Mouse (Mus musculus): Measurements from ENCODE around the gene Bbs9.

The Bbs9 gene

GRCm38 (mm10) chr9:22584221-22584620, 108.7 kb downstream of the Bbs9 start:
- in situ Hi-C loops (cut with MboI; ENCODE audit: low pct_unique_long_range_greater_than_20kb in 1 of 2, low sequenced_read_pairs in 2 of 2, unreplicated experiment in 1 of 2): no loop called here

GRCm38 (mm10) chr9:22593032-22593431, 117.5 kb downstream of the Bbs9 start:
- in situ Hi-C loops (cut with MboI; ENCODE audit: low pct_unique_long_range_greater_than_20kb in 1 of 2, low sequenced_read_pairs in 2 of 2, unreplicated experiment in 1 of 2): no loop called here

- in situ Hi-C loops (cut with MboI; ENCODE audit: low pct_unique_long_range_greater_than_20kb in 1 of 2, low sequenced_read_pairs in 2 of 2, unreplicated experiment in 1 of 2): no loop called here
These were observed 121.1 kb downstream of the Bbs9 start for GRCm38 (mm10) chr9:22596650-22597049.

GRCm38 (mm10) chr9:22613271-22613824, 137.8 kb downstream of the Bbs9 start:
- in situ Hi-C loops (cut with MboI; ENCODE audit: low pct_unique_long_range_greater_than_20kb in 1 of 2, low sequenced_read_pairs in 2 of 2, unreplicated experiment in 1 of 2): no loop called here

GRCm38 (mm10) chr9:22619245-22619644, 143.7 kb downstream of the Bbs9 start:
- in situ Hi-C loops (cut with MboI; ENCODE audit: low pct_unique_long_range_greater_than_20kb in 1 of 2, low sequenced_read_pairs in 2 of 2, unreplicated experiment in 1 of 2): no loop called here

- in situ Hi-C loops (cut with MboI; ENCODE audit: low pct_unique_long_range_greater_than_20kb in 1 of 2, low sequenced_read_pairs in 2 of 2, unreplicated experiment in 1 of 2): no loop called here
These were observed 149.5 kb downstream of the Bbs9 start for GRCm38 (mm10) chr9:22624966-22625365.

GRCm38 (mm10) chr9:22626014-22626413, 150.5 kb downstream of the Bbs9 start:
- in situ Hi-C loops (cut with MboI; ENCODE audit: low pct_unique_long_range_greater_than_20kb in 1 of 2, low sequenced_read_pairs in 2 of 2, unreplicated experiment in 1 of 2): no loop called here

GRCm38 (mm10) chr9:22627912-22628311, 152.4 kb downstream of the Bbs9 start:
- in situ Hi-C loops (cut with MboI; ENCODE audit: low pct_unique_long_range_greater_than_20kb in 1 of 2, low sequenced_read_pairs in 2 of 2, unreplicated experiment in 1 of 2): no loop called here

- in situ Hi-C loops (cut with MboI; ENCODE audit: low pct_unique_long_range_greater_than_20kb in 1 of 2, low sequenced_read_pairs in 2 of 2, unreplicated experiment in 1 of 2): no loop called here
These were observed 157.4 kb downstream of the Bbs9 start for GRCm38 (mm10) chr9:22632800-22633485.

- in situ Hi-C loops (cut with MboI; ENCODE audit: low pct_unique_long_range_greater_than_20kb in 1 of 2, low sequenced_read_pairs in 2 of 2, unreplicated experiment in 1 of 2): no loop called here
These were observed 163.0 kb downstream of the Bbs9 start for GRCm38 (mm10) chr9:22638502-22638901.

GRCm38 (mm10) chr9:22640683-22641431, 165.3 kb downstream of the Bbs9 start:
- in situ Hi-C loops (cut with MboI; ENCODE audit: low pct_unique_long_range_greater_than_20kb in 1 of 2, low sequenced_read_pairs in 2 of 2, unreplicated experiment in 1 of 2): no loop called here

GRCm38 (mm10) chr9:22645844-22646390, 170.4 kb downstream of the Bbs9 start:
- in situ Hi-C loops (cut with MboI; ENCODE audit: low pct_unique_long_range_greater_than_20kb in 1 of 2, low sequenced_read_pairs in 2 of 2, unreplicated experiment in 1 of 2): no loop called here

- in situ Hi-C loops (cut with MboI; ENCODE audit: low pct_unique_long_range_greater_than_20kb in 1 of 2, low sequenced_read_pairs in 2 of 2, unreplicated experiment in 1 of 2): no loop called here
These were observed 170.9 kb downstream of the Bbs9 start for GRCm38 (mm10) chr9:22646461-22646860.

GRCm38 (mm10) chr9:22648163-22648562, 172.6 kb downstream of the Bbs9 start:
- in situ Hi-C loops (cut with MboI; ENCODE audit: low pct_unique_long_range_greater_than_20kb in 1 of 2, low sequenced_read_pairs in 2 of 2, unreplicated experiment in 1 of 2): no loop called here

GRCm38 (mm10) chr9:22649606-22650005, 174.1 kb downstream of the Bbs9 start:
- in situ Hi-C loops (cut with MboI; ENCODE audit: low pct_unique_long_range_greater_than_20kb in 1 of 2, low sequenced_read_pairs in 2 of 2, unreplicated experiment in 1 of 2): no loop called here

GRCm38 (mm10) chr9:22650781-22651180, 175.3 kb downstream of the Bbs9 start:
- in situ Hi-C loops (cut with MboI; ENCODE audit: low pct_unique_long_range_greater_than_20kb in 1 of 2, low sequenced_read_pairs in 2 of 2, unreplicated experiment in 1 of 2): no loop called here

- in situ Hi-C loops (cut with MboI; ENCODE audit: low pct_unique_long_range_greater_than_20kb in 1 of 2, low sequenced_read_pairs in 2 of 2, unreplicated experiment in 1 of 2): no loop called here
These were observed 176.1 kb downstream of the Bbs9 start for GRCm38 (mm10) chr9:22651619-22652018.

- in situ Hi-C loops (cut with MboI; ENCODE audit: low pct_unique_long_range_greater_than_20kb in 1 of 2, low sequenced_read_pairs in 2 of 2, unreplicated experiment in 1 of 2): no loop called here
These were observed 179.3 kb downstream of the Bbs9 start for GRCm38 (mm10) chr9:22654726-22655393.

- in situ Hi-C loops (cut with MboI; ENCODE audit: low pct_unique_long_range_greater_than_20kb in 1 of 2, low sequenced_read_pairs in 2 of 2, unreplicated experiment in 1 of 2): no loop called here
These were observed 181.7 kb downstream of the Bbs9 start for GRCm38 (mm10) chr9:22657216-22657615.
